Mouse (Mus musculus): ENCODE measurements around the gene Gng3.

DNA sequence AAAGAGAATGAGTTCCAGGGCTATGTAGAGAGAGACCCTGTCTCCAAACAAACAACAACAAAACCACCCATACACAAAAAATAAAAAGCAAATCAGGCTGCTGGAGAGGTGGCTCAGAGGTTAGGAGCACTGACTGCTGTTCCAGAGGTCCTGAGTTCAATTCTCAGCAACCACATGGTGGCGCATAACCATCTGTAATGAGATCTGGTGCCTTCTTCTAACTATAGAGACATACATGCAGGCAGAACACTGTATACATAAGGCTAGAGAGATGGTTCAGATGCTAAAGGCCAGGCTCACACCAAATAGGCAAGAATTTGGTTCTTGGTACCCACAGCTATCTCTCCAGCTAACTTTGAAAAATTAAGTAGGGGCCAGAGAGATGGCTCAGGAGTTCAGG lies 20.0 kb upstream of the Gng3 start:
- TF ChIP-seq EP300 (IDR thresholded peaks at IDR 0.05; ENCODE audit: insufficient read depth, low read depth, low read length), result no peak
- peak; percentile 37 for TF ChIP-seq CTCF (IDR thresholded peaks at IDR 0.05; ENCODE audit: low read depth, low read length)

All from ES-Bruce4 (cell line).